ENCODE assay signal across 9 mouse cellular contexts in genomic region chr2:32728463-32728862, GRCm38 (mm10). TPM values are rescaled to one million over a fixed set of nuclear protein-coding genes. Genes with fewer than 3 reads are reported as not detected.
DNase-seq lines count a peak whose midpoint lies in the region; ATAC-seq lines count a peak whose summit lies in the region.
"Had no signal": no experiment of that assay in that cellular context is flagged by ENCODE, and none has a peak within 500 bp of the region (broad histone marks: within the 10 kb centered on the region; RNA-seq: fewer than 3 reads in every experiment).

No protein-coding gene starts in this region.

- peaks cover 61% of the 10 kb centered on the region for H3K36me3 ChIP-seq in megakaryocyte, embryonic 14.5 days (replicated peaks; ENCODE audit: low read length)
- no peaks in the 10 kb centered on the region for H3K36me3 ChIP-seq in heart, embryonic 14.5 days (ENCODE audit: control insufficient read depth, insufficient read depth, low read length)
- H3K36me3 ChIP-seq in midbrain, embryonic 12.5 days = no peaks in the 10 kb centered on the region

- H3K4me2 ChIP-seq in heart, embryonic 14.5 days (ENCODE audit: low read length) = peak overlapping the region; percentile 48
- H3K4me2 ChIP-seq in midbrain, embryonic 12.5 days (replicated peaks) = no peak overlapping the region

- H3K4me3 ChIP-seq in megakaryocyte, embryonic 14.5 days (replicated peaks) = peak overlapping the region; percentile 56
- H3K4me3 ChIP-seq in heart, embryonic 14.5 days (ENCODE audit: control insufficient read depth in 1 of 2, insufficient read depth in 1 of 2, low read depth in 1 of 2, low read length in 2 of 2) = peak overlapping the region; percentile 30 to 53
- peak overlapping the region; percentile 31; the same call in 1 of the 2 replicates for H3K4me3 ChIP-seq in midbrain, embryonic 12.5 days

- peak overlapping the region; percentile 57 to 65 for H3K27ac ChIP-seq in heart, embryonic 14.5 days (replicated peaks in 1 of 2; ENCODE audit: control insufficient read depth in 1 of 2, insufficient read depth in 1 of 2, low read depth in 2 of 2, low read length in 2 of 2)
- no peak overlapping the region for H3K27ac ChIP-seq in midbrain, embryonic 12.5 days (replicated peaks)

- H3K9me3 ChIP-seq in megakaryocyte, embryonic 14.5 days = 0 out of 2 replicates have a peak, but pooled peaks cover 4% of the 10 kb centered on the region
- no peaks in the 10 kb centered on the region for H3K9me3 ChIP-seq in heart, embryonic 14.5 days (ENCODE audit: control insufficient read depth, low read length)
- H3K9me3 ChIP-seq in midbrain, embryonic 12.5 days = no peaks in the 10 kb centered on the region

- ATAC-seq in megakaryocyte, adult 5-6 weeks (ENCODE audit: poor library complexity, severe bottlenecking) = no peak
- ATAC-seq in heart, embryonic 14.5 days (ENCODE audit: insufficient number of reproducible peaks, insufficient read depth, low FRiP score, low read depth) = peak; percentile 22; the same call in 1 of the 2 replicates
- no peak for ATAC-seq in midbrain, embryonic 12.5 days (ENCODE audit: low FRiP score, low read depth)
- no peak for ATAC-seq in megakaryocyte-erythroid progenitor cell, adult 5-6 weeks (replicated peaks; ENCODE audit: low FRiP score, low TSS enrichment, poor library complexity, severe bottlenecking)
- ATAC-seq: Patski had no signal

- peak; percentile 77 to 92 for DNase-seq in kidney, postnatal 25 days
- DNase-seq in B cell, adult 2 months = no peak
- DNase-seq in thymus, postnatal 25 days = no peak

- peaks cover 67% of the 10 kb centered on the region for H3K4me1 ChIP-seq in megakaryocyte, embryonic 14.5 days
- H3K4me1 ChIP-seq in heart, embryonic 14.5 days (ENCODE audit: control insufficient read depth in 2 of 2, insufficient read depth in 2 of 2, low read length in 2 of 2) = peaks cover 6 to 13% of the 10 kb centered on the region in 2 experiments
- peaks cover 3% of the 10 kb centered on the region; the same call in 1 of the 2 replicates for H3K4me1 ChIP-seq in midbrain, embryonic 12.5 days

- H3K27me3 ChIP-seq in megakaryocyte, embryonic 14.5 days (replicated peaks) = no peaks in the 10 kb centered on the region
- H3K27me3 ChIP-seq in heart, embryonic 14.5 days (ENCODE audit: control insufficient read depth, insufficient read depth, low read length) = no peaks in the 10 kb centered on the region
- no peaks in the 10 kb centered on the region for H3K27me3 ChIP-seq in midbrain, embryonic 12.5 days
- H3K27me3 ChIP-seq: Patski had no signal

- peak overlapping the region; percentile 42 for H3K9ac ChIP-seq in heart, embryonic 14.5 days (ENCODE audit: low read length)
- H3K9ac ChIP-seq in midbrain, embryonic 12.5 days (replicated peaks) = no peak overlapping the region

- 39% methylated on average over 7 of the region's 7 CpGs for WGBS in heart, embryonic 14.5 days
- WGBS in midbrain, embryonic 12.5 days = 60% methylated on average over 7 of the region's 7 CpGs

RNA-seq across cellular contexts. Expression of gene Sh2d3c, which starts 7.6 kb away (rescaled TPM):
- 13.4 and 21.1 TPM in 2 replicates for polyA plus RNA-seq in megakaryocyte, embryonic 14.5 days (2012; ENCODE audit: insufficient read depth, low replicate concordance)
- 49.8 and 56.2 TPM in 2 replicates for total RNA-seq in megakaryocyte, adult 5-6 weeks (2015)
- total RNA-seq in megakaryocyte, adult 5-6 weeks (2017) = 30.1 and 38.2 TPM in 2 replicates
- 23.7 and 27.7 TPM in 2 replicates for polyA plus RNA-seq in heart, embryonic 14.5 days (2014; fragmentation: Nextera tagmentation; extraction: Ambion mirVana)
- 34.6 and 41.1 TPM in 2 replicates for polyA plus RNA-seq in midbrain, embryonic 12.5 days (2016; fragmentation: Nextera tagmentation; extraction: Ambion mirVana)
- 2.5 and 5.4 TPM in 2 replicates for total RNA-seq in megakaryocyte-erythroid progenitor cell, adult 5-6 weeks (2014; fragmentation: Nextera tagmentation)
- 1.1 and 1.4 TPM in 2 replicates for total RNA-seq in megakaryocyte-erythroid progenitor cell, adult 5-6 weeks (2017)

RNA-seq across cellular contexts. Expression of gene 6330409D20Rik, which starts 12.4 kb away (rescaled TPM):
- 3.0 TPM in 1 of 2 replicates, not detected in the other for polyA plus RNA-seq in megakaryocyte, embryonic 14.5 days (2012; ENCODE audit: insufficient read depth, low replicate concordance)
- total RNA-seq in megakaryocyte, adult 5-6 weeks (2015) = not detected in 2 replicates
- not detected in 2 replicates for total RNA-seq in megakaryocyte, adult 5-6 weeks (2017)
- polyA plus RNA-seq in heart, embryonic 14.5 days (2014; fragmentation: Nextera tagmentation; extraction: Ambion mirVana) = 0.68 TPM in 1 of 2 replicates, not detected in the other
- polyA plus RNA-seq in midbrain, embryonic 12.5 days (2016; fragmentation: Nextera tagmentation; extraction: Ambion mirVana) = 2.8 and 3.5 TPM in 2 replicates
- total RNA-seq in megakaryocyte-erythroid progenitor cell, adult 5-6 weeks (2014; fragmentation: Nextera tagmentation) = not detected in 2 replicates
- total RNA-seq in megakaryocyte-erythroid progenitor cell, adult 5-6 weeks (2017) = not detected in 2 replicates
- polyA plus RNA-seq: Patski had no signal

RNA-seq across cellular contexts. Expression of gene Cdk9, which starts 15.6 kb away (rescaled TPM):
- 148 and 403 TPM in 2 replicates for polyA plus RNA-seq in megakaryocyte, embryonic 14.5 days (2012; ENCODE audit: insufficient read depth, low replicate concordance)
- 82.1 and 84.4 TPM in 2 replicates for total RNA-seq in megakaryocyte, adult 5-6 weeks (2015)
- total RNA-seq in megakaryocyte, adult 5-6 weeks (2017) = 73.9 and 79.2 TPM in 2 replicates
- polyA plus RNA-seq in heart, embryonic 14.5 days (2014; fragmentation: Nextera tagmentation; extraction: Ambion mirVana) = 44.5 and 45.3 TPM in 2 replicates
- polyA plus RNA-seq in midbrain, embryonic 12.5 days (2016; fragmentation: Nextera tagmentation; extraction: Ambion mirVana) = 99.3 and 103 TPM in 2 replicates
- 95.7 and 133 TPM in 2 replicates for total RNA-seq in megakaryocyte-erythroid progenitor cell, adult 5-6 weeks (2014; fragmentation: Nextera tagmentation)
- 29.6 and 46.5 TPM in 2 replicates for total RNA-seq in megakaryocyte-erythroid progenitor cell, adult 5-6 weeks (2017)

RNA-seq across cellular contexts. Expression of gene Fpgs, which starts 24.5 kb away (rescaled TPM):
- 39.7 and 57.5 TPM in 2 replicates for polyA plus RNA-seq in megakaryocyte, embryonic 14.5 days (2012; ENCODE audit: insufficient read depth, low replicate concordance)
- 0.91 and 4.6 TPM in 2 replicates for total RNA-seq in megakaryocyte, adult 5-6 weeks (2015)
- total RNA-seq in megakaryocyte, adult 5-6 weeks (2017) = 2.6 and 3.0 TPM in 2 replicates
- 12.1 and 12.2 TPM in 2 replicates for polyA plus RNA-seq in heart, embryonic 14.5 days (2014; fragmentation: Nextera tagmentation; extraction: Ambion mirVana)
- 17.9 and 19.1 TPM in 2 replicates for polyA plus RNA-seq in midbrain, embryonic 12.5 days (2016; fragmentation: Nextera tagmentation; extraction: Ambion mirVana)
- 94.2 and 96.1 TPM in 2 replicates for total RNA-seq in megakaryocyte-erythroid progenitor cell, adult 5-6 weeks (2014; fragmentation: Nextera tagmentation)
- 45.7 and 66.1 TPM in 2 replicates for total RNA-seq in megakaryocyte-erythroid progenitor cell, adult 5-6 weeks (2017)

RNA-seq across cellular contexts. Expression of gene Tor2a, which starts 28.6 kb away (rescaled TPM):
- 30.1 and 93.0 TPM in 2 replicates for polyA plus RNA-seq in megakaryocyte, embryonic 14.5 days (2012; ENCODE audit: insufficient read depth, low replicate concordance)
- 19.0 and 24.2 TPM in 2 replicates for total RNA-seq in megakaryocyte, adult 5-6 weeks (2015)
- total RNA-seq in megakaryocyte, adult 5-6 weeks (2017) = 17.7 and 17.8 TPM in 2 replicates
- 38.0 and 42.7 TPM in 2 replicates for polyA plus RNA-seq in heart, embryonic 14.5 days (2014; fragmentation: Nextera tagmentation; extraction: Ambion mirVana)
- polyA plus RNA-seq in midbrain, embryonic 12.5 days (2016; fragmentation: Nextera tagmentation; extraction: Ambion mirVana) = 50.2 and 53.4 TPM in 2 replicates
- total RNA-seq in megakaryocyte-erythroid progenitor cell, adult 5-6 weeks (2014; fragmentation: Nextera tagmentation) = 29.8 and 30.9 TPM in 2 replicates
- 17.1 and 17.4 TPM in 2 replicates for total RNA-seq in megakaryocyte-erythroid progenitor cell, adult 5-6 weeks (2017)

Comparison
In these comparisons a context has a peak if more than half of its experiments do, and no peak if none do; other contexts are left out.
1. DNase-seq: peak in kidney, postnatal 25 days (2 of 2); none in B cell, adult 2 months (0 of 2) and thymus, postnatal 25 days (single experiment).
2. Peak in every context shown above with its lines, with median percentiles within 50 percentile points of each other: H3K4me3 ChIP-seq.